Mouse (Mus musculus): Measurements from ENCODE around the gene Padi4. TPM values are rescaled to one million over a fixed set of nuclear protein-coding genes. Genes with fewer than 3 reads are reported as not detected.
A peak's percentile ranks its signal among the peaks of the same experiment; 100 is the strongest.

The Padi4 gene
- total RNA-seq (2014; rRNA removed), result 0.09 TPM in 1 of 2 replicates, not detected in the other
- 0.12 and 0.20 TPM in 2 replicates for polyA plus RNA-seq (2012; rRNA removed)

- H3K9ac ChIP-seq (ENCODE audit: low read depth, low read length), result no peak within 1 kb of the TSS
- no peaks in the 10 kb centered on the region for H3K79me2 ChIP-seq (ENCODE audit: control insufficient read depth, insufficient read depth, low read length)
- no peaks in the 10 kb centered on the region for H3K27me3 ChIP-seq (ENCODE audit: control insufficient read depth, insufficient read depth, low read length)
- DNase-seq (ENCODE audit: extremely low read depth, low read depth, low spot score), result no peak
- H3K36me3 ChIP-seq (ENCODE audit: control insufficient read depth, insufficient read depth, low read length), result no peaks in the 10 kb centered on the region
- no peak within 1 kb of the TSS for H3K27ac ChIP-seq (replicated peaks; ENCODE audit: insufficient read depth, low read depth, low read length)
- WGBS, result 89% methylated on average over 21 of the region's 21 CpGs
- H3K4me1 ChIP-seq (ENCODE audit: control insufficient read depth, insufficient read depth, low read length), result peaks cover 3% of the 10 kb centered on the region; the same call in 1 of the 2 replicates
- H3K4me3 ChIP-seq (ENCODE audit: insufficient read depth, low read depth, low read length), result no peak within 1 kb of the TSS
- TF ChIP-seq CTCF (IDR thresholded peaks at IDR 0.05; ENCODE audit: low read depth, low read length), result no peak
- no peak for TF ChIP-seq POLR2A (IDR thresholded peaks at IDR 0.05; ENCODE audit: extremely low read depth, insufficient read depth, low read length)
Observed at GRCm38 (mm10) chr4:140774025-140774800, at the start of gene Padi4. Gene Padi4 (minus strand): TSS chr4:140774236.

- H3K4me1 ChIP-seq (ENCODE audit: control insufficient read depth, insufficient read depth, low read length), result no peaks in the 10 kb centered on the region
- DNase-seq (ENCODE audit: extremely low read depth, low read depth, low spot score), result peak; percentile 42
- H3K79me2 ChIP-seq (ENCODE audit: control insufficient read depth, insufficient read depth, low read length), result no peaks in the 10 kb centered on the region
- no peak overlapping the region for H3K9ac ChIP-seq (ENCODE audit: low read depth, low read length)
- WGBS, result 72% methylated on average over 5 of the region's 5 CpGs
- no peaks in the 10 kb centered on the region for H3K36me3 ChIP-seq (ENCODE audit: control insufficient read depth, insufficient read depth, low read length)
- H3K27me3 ChIP-seq (ENCODE audit: control insufficient read depth, insufficient read depth, low read length), result no peaks in the 10 kb centered on the region
- H3K27ac ChIP-seq (replicated peaks; ENCODE audit: insufficient read depth, low read depth, low read length), result no peak overlapping the region
- TF ChIP-seq CTCF (IDR thresholded peaks at IDR 0.05; ENCODE audit: low read depth, low read length) (peak; percentile 66), POLR2A (IDR thresholded peaks at IDR 0.05; ENCODE audit: extremely low read depth, insufficient read depth, low read length) (no peak)
- H3K4me3 ChIP-seq (ENCODE audit: insufficient read depth, low read depth, low read length), result no peak overlapping the region
Observed at GRCm38 (mm10) chr4:140821988-140822387, 48.0 kb upstream of the Padi4 start.

- Histone ChIP-seq H3K27ac (replicated peaks; ENCODE audit: insufficient read depth, low read depth, low read length) (no peak overlapping the region), H3K4me1 (ENCODE audit: control insufficient read depth, insufficient read depth, low read length) (peaks cover 10% of the 10 kb centered on the region), H3K27me3 (ENCODE audit: control insufficient read depth, insufficient read depth, low read length) (no peaks in the 10 kb centered on the region), H3K36me3 (ENCODE audit: control insufficient read depth, insufficient read depth, low read length) (no peaks in the 10 kb centered on the region), H3K4me3 (ENCODE audit: insufficient read depth, low read depth, low read length) (no peak overlapping the region), H3K9ac (ENCODE audit: low read depth, low read length) (no peak overlapping the region), H3K79me2 (ENCODE audit: control insufficient read depth, insufficient read depth, low read length) (no peaks in the 10 kb centered on the region)
- WGBS, result 98% methylated on average over 8 of the region's 8 CpGs
- no peak for DNase-seq (ENCODE audit: extremely low read depth, low read depth, low spot score)
- peak; percentile 27; the same call in 1 of the 2 replicates for TF ChIP-seq CTCF (IDR thresholded peaks at IDR 0.05; ENCODE audit: low read depth, low read length)
- no peak for TF ChIP-seq POLR2A (IDR thresholded peaks at IDR 0.05; ENCODE audit: extremely low read depth, insufficient read depth, low read length)
Observed at GRCm38 (mm10) chr4:140817413-140817812, 43.4 kb upstream of the Padi4 start.

GRCm38 (mm10) chr4:140815996-140816917, 42.2 kb upstream of the Padi4 start:
- peaks cover 10% of the 10 kb centered on the region for H3K4me1 ChIP-seq (ENCODE audit: control insufficient read depth, insufficient read depth, low read length)
- no peak overlapping the region for H3K9ac ChIP-seq (ENCODE audit: low read depth, low read length)
- no peak overlapping the region for H3K27ac ChIP-seq (replicated peaks; ENCODE audit: insufficient read depth, low read depth, low read length)
- H3K36me3 ChIP-seq (ENCODE audit: control insufficient read depth, insufficient read depth, low read length), result no peaks in the 10 kb centered on the region
- H3K27me3 ChIP-seq (ENCODE audit: control insufficient read depth, insufficient read depth, low read length), result no peaks in the 10 kb centered on the region
- no peaks in the 10 kb centered on the region for H3K79me2 ChIP-seq (ENCODE audit: control insufficient read depth, insufficient read depth, low read length)
- no peak overlapping the region for H3K4me3 ChIP-seq (ENCODE audit: insufficient read depth, low read depth, low read length)
- peak; percentile 7 for DNase-seq (ENCODE audit: extremely low read depth, low read depth, low spot score)
- TF ChIP-seq POLR2A (IDR thresholded peaks at IDR 0.05; ENCODE audit: extremely low read depth, insufficient read depth, low read length) (no peak), CTCF (IDR thresholded peaks at IDR 0.05; ENCODE audit: low read depth, low read length) (no peak)
- 27% methylated on average over 10 of the region's 10 CpGs for WGBS

GRCm38 (mm10) chr4:140815496-140815895, 41.5 kb upstream of the Padi4 start:
- H3K79me2 ChIP-seq (ENCODE audit: control insufficient read depth, insufficient read depth, low read length), result no peaks in the 10 kb centered on the region
- 55% methylated on average over 5 of the region's 5 CpGs for WGBS
- H3K27me3 ChIP-seq (ENCODE audit: control insufficient read depth, insufficient read depth, low read length), result no peaks in the 10 kb centered on the region
- peaks cover 10% of the 10 kb centered on the region for H3K4me1 ChIP-seq (ENCODE audit: control insufficient read depth, insufficient read depth, low read length)
- no peak for DNase-seq (ENCODE audit: extremely low read depth, low read depth, low spot score)
- no peak overlapping the region for H3K9ac ChIP-seq (ENCODE audit: low read depth, low read length)
- no peak for TF ChIP-seq CTCF (IDR thresholded peaks at IDR 0.05; ENCODE audit: low read depth, low read length)
- no peak for TF ChIP-seq POLR2A (IDR thresholded peaks at IDR 0.05; ENCODE audit: extremely low read depth, insufficient read depth, low read length)
- no peaks in the 10 kb centered on the region for H3K36me3 ChIP-seq (ENCODE audit: control insufficient read depth, insufficient read depth, low read length)
- H3K27ac ChIP-seq (replicated peaks; ENCODE audit: insufficient read depth, low read depth, low read length), result no peak overlapping the region
- H3K4me3 ChIP-seq (ENCODE audit: insufficient read depth, low read depth, low read length), result no peak overlapping the region
